Mouse (Mus musculus) liver, embryonic 14.5 days (tissue): ENCODE data around the gene Eya2. TPM values are rescaled to one million over a fixed set of nuclear protein-coding genes. Genes with fewer than 3 reads are reported as not detected.

Experiments
- ATAC-seq: fragments of 200-750 bp; cut with Nextera tagmentation; 2 replicates; pipeline ENCODE4 v1.8.0; 2017; ENCODE audit warnings: moderate number of reproducible peaks, mild to moderate bottlenecking, moderate library complexity; ENCODE audit not compliant: insufficient read depth
- DNase-seq, 3 experiments: peaks; one replicate each; pipeline ENCODE4 v3.0.0-alpha.2; 2012 to 2013; ENCODE audit warnings: low read depth in 3 of 3, low spot score in 3 of 3
- H3K27ac ChIP-seq: fragments of 300-500 bp; sonication (generic); 2 replicates; pipeline ENCODE4 v1.5.1; 2014; ENCODE audit warnings: moderate library complexity, mild to moderate bottlenecking, control low read depth, inconsistent platforms
- H3K27me3 ChIP-seq: fragments of 300-500 bp; sonication (generic); 2 replicates; pipeline ENCODE4 v1.6.1; 2014; ENCODE audit warnings: mild to moderate bottlenecking, low read length, moderate library complexity; ENCODE audit not compliant: control insufficient read depth, insufficient read depth
- H3K36me3 ChIP-seq: fragments of 300-500 bp; sonication (generic); replicated peaks from 2 replicates; pipeline ENCODE4 v1.6.1; 2014; ENCODE audit warnings: low read depth; ENCODE audit not compliant: control insufficient read depth, insufficient read depth
- H3K4me1 ChIP-seq, 2 experiments: fragments of 200-500 bp in 1 of 2; fragments of 300-500 bp in 1 of 2; sonication (generic) in 1 of 2; replicated peaks; 2 replicates each; pipeline ENCODE4 v1.6.1; 2012 to 2014; ENCODE audit warnings: antibody characterized with exemption in 1 of 2, inconsistent platforms in 1 of 2, low read length in 1 of 2; ENCODE audit not compliant: control insufficient read depth in 2 of 2, insufficient read depth in 2 of 2
- H3K4me2 ChIP-seq: fragments of 300-500 bp; sonication (generic); 2 replicates; pipeline ENCODE4 v1.6.1; 2014; ENCODE audit warnings: low read depth, mild to moderate bottlenecking, control low read depth, moderate library complexity
- H3K4me3 ChIP-seq, 2 experiments: fragments of 200-500 bp in 1 of 2; fragments of 300-500 bp in 1 of 2; sonication (generic) in 1 of 2; 2 replicates each; pipeline ENCODE4 v1.5.1; 2012 to 2014; ENCODE audit warnings: low read depth in 2 of 2, low read length in 2 of 2, mild to moderate bottlenecking in 2 of 2, control low read depth in 1 of 2, inconsistent platforms in 1 of 2, moderate library complexity in 1 of 2; ENCODE audit not compliant: insufficient read depth in 1 of 2
- H3K9ac ChIP-seq: fragments of 300-500 bp; sonication (generic); replicated peaks from 2 replicates; pipeline ENCODE4 v1.6.1; 2014; ENCODE audit warnings: mild to moderate bottlenecking, control low read depth, moderate library complexity
- H3K9me3 ChIP-seq: fragments of 300-500 bp; sonication (generic); 2 replicates; pipeline ENCODE4 v1.6.1; 2016; ENCODE audit warnings: low read length, mixed read lengths; ENCODE audit not compliant: control insufficient read depth
- CTCF ChIP-seq: IDR thresholded peaks from 2 replicates; pipeline ENCODE4 v1.5.1; 2016; ENCODE audit warnings: antibody characterized with exemption, low read depth, control low read depth
- EP300 ChIP-seq: IDR thresholded peaks from 2 replicates; pipeline ENCODE4 v1.6.1; 2016; ENCODE audit warnings: antibody characterized with exemption, low read depth
- WGBS: fragments of 180-500 bp; shearing (Covaris S2); extraction: QIAGEN DNeasy Blood & Tissue Kit; methylation state at CpG from one replicate; pipeline ENCODE4 v1.1.7; 2014; ENCODE audit not compliant: insufficient replicate concordance; 5-methylcytosine and 5-hydroxymethylcytosine counted together
- polyA plus RNA-seq, 2 experiments: library from polyadenylated mRNA; depleted of rRNA in 1 of 2; stranded (reverse) in 1 of 2; unstranded in 1 of 2; fragments of >200 nt; fragmentation: Nextera tagmentation in 1 of 2; extraction: Ambion mirVana in 1 of 2; gene quantifications; 2 replicates each; pipeline versions ENCODE4 v1.2.1 to v1.2.3; 2012 to 2014

Gene Eya2
- polyA plus RNA-seq, 2 experiments = 0.13 to 0.16 TPM

- 66% methylated on average over 15 of the region's 15 CpGs for WGBS
- Histone ChIP-seq H3K27ac (no peak overlapping the region), H3K36me3 (no peaks in the 10 kb centered on the region), H3K27me3 (no peaks in the 10 kb centered on the region), H3K9ac (no peak overlapping the region), H3K9me3 (no peaks in the 10 kb centered on the region), H3K4me3 (no peak overlapping the region), H3K4me1 (no peaks in the 10 kb centered on the region), H3K4me2 (no peak overlapping the region)
- ATAC-seq = no peak
- no peak for TF ChIP-seq EP300
- TF ChIP-seq CTCF = no peak
- DNase-seq = no peak
Measured at GRCm38 (mm10) chr2:165757799-165758198, 163.0 kb downstream of the Eya2 start.

DNA sequence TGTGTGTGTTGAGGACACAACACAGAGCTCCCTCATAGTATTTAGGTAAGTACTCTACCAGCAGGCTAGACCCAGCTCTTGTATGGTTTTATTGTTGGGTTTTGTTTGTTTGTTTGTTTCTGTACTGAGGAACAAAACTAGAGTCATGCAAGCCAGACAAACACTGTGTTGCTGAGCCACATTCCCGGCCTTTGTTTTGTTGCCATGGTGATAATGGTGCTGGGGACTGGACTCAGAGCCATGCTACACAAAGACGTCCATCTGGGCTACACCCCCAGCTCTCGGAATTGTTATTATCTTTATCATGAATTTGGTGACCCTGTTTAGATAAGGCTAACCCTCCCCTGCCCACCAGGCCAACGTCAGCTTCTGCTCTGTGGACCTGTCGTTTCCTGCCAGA, 163.7 kb downstream of the Eya2 start:
- H3K4me1 ChIP-seq = no peaks in the 10 kb centered on the region
- WGBS = 14% methylated on average over 5 of the region's 5 CpGs
- no peak overlapping the region for H3K4me2 ChIP-seq
- no peaks in the 10 kb centered on the region for H3K9me3 ChIP-seq
- no peaks in the 10 kb centered on the region for H3K36me3 ChIP-seq
- H3K4me3 ChIP-seq = no peak overlapping the region
- no peak for ATAC-seq
- DNase-seq = no peak
- TF ChIP-seq CTCF = no peak
- H3K27me3 ChIP-seq = no peaks in the 10 kb centered on the region
- H3K27ac ChIP-seq = no peak overlapping the region
- H3K9ac ChIP-seq = no peak overlapping the region

DNA sequence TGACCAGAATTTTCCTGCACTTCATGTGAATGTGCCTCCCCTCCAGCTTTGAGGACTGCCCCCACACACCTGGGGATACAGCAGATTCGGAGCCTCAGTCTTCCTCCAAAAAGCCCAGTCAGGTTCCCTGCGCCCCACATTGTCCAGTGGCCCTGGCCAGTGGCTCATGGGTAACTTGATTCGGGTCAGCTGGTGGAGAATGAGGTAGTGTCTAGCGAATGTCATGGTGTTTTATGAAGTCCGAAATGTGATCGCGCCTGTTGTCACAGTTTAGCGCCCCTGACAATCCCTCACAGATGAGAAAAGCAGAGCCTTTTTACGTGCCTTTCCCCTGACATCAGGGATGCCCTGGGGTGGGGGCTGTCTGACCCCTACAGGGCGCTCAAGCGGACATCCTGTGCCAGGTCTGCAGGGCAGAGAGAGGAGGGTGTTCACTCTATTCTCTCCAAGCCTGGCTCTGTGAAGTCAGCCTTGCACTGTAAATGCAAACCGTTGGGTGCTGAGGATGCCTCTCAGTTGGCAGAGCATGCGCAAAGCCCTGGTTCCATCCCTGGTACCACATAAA, 164.7 kb downstream of the Eya2 start:
- Histone ChIP-seq H3K4me2 (no peak overlapping the region), H3K9me3 (no peaks in the 10 kb centered on the region), H3K4me3 (no peak overlapping the region), H3K27me3 (no peaks in the 10 kb centered on the region), H3K4me1 (no peaks in the 10 kb centered on the region), H3K9ac (no peak overlapping the region), H3K27ac (no peak overlapping the region), H3K36me3 (no peaks in the 10 kb centered on the region)
- 70% methylated on average over 13 of the region's 13 CpGs for WGBS
- DNase-seq (no peak), ATAC-seq (no peak)
- TF ChIP-seq CTCF = no peak
- no peak for TF ChIP-seq EP300

- H3K9ac ChIP-seq = no peak overlapping the region
- ATAC-seq (no peak), DNase-seq (no peak)
- no peaks in the 10 kb centered on the region for H3K27me3 ChIP-seq
- H3K27ac ChIP-seq = no peak overlapping the region
- H3K36me3 ChIP-seq = no peaks in the 10 kb centered on the region
- H3K4me1 ChIP-seq = no peaks in the 10 kb centered on the region
- TF ChIP-seq EP300 (no peak), CTCF (no peak)
- H3K4me3 ChIP-seq = no peak overlapping the region
- 14% methylated on average over 10 of the region's 11 CpGs for WGBS
- no peak overlapping the region for H3K4me2 ChIP-seq
- H3K9me3 ChIP-seq = no peaks in the 10 kb centered on the region
Measured at GRCm38 (mm10) chr2:165768805-165769358, 174.1 kb downstream of the Eya2 start.

DNA sequence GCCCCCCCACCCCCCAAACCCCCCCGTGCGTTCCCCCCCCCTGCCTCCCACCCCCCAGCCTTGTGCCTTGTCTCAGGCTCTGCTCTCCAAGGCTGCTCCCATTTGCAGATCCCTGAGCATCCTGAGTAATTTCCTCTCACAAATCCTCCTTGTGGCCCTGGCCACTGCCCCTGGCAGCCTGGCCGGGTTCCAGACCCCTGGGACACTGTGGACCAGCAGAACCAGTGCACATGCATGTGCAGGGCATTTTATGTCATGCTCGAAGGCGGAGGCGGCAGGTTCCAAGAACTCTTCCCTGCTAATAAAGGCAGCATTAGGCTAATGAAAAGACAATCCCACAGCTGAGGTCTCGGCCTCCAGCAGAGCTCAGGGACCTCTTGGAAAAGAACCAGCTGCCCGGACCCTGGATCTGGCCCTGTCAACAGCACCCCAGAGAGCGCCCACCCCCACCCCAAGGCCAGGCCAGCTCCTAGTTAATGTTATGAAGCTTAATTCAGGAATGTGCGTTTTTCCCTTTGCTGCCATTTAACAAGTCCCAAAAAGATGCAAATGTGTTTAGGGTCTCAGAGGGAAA, 174.6 kb downstream of the Eya2 start:
- no peak overlapping the region for H3K9ac ChIP-seq
- H3K27ac ChIP-seq = no peak overlapping the region
- H3K27me3 ChIP-seq = no peaks in the 10 kb centered on the region
- no peak overlapping the region for H3K4me2 ChIP-seq
- no peak for DNase-seq
- ATAC-seq = no peak
- no peaks in the 10 kb centered on the region for H3K36me3 ChIP-seq
- no peaks in the 10 kb centered on the region for H3K9me3 ChIP-seq
- H3K4me3 ChIP-seq = no peak overlapping the region
- no peak for TF ChIP-seq CTCF
- no peak for TF ChIP-seq EP300
- no peaks in the 10 kb centered on the region for H3K4me1 ChIP-seq
- WGBS = 51% methylated on average over 10 of the region's 10 CpGs
